Mouse (Mus musculus): ENCODE data around the gene Arpc3. TPM values are rescaled to one million over a fixed set of nuclear protein-coding genes. Genes with fewer than 3 reads are reported as not detected.
"Not testable (repeated sequence)": the region's sequence is repeated elsewhere in the genome, so short reads cannot be mapped to it uniquely, and the experiment has no call there.

Gene Arpc3
- polyA plus RNA-seq, 1 experiment from 2014 or later = 219 TPM

- not testable (repeated sequence) for H3K9ac ChIP-seq (replicated peaks; ENCODE audit: low read depth, low read length); H3K27me3 ChIP-seq (replicated peaks; ENCODE audit: control insufficient read depth, insufficient read depth, low read length); H3K4me2 ChIP-seq (ENCODE audit: low read length); H3K4me3 ChIP-seq (replicated peaks; ENCODE audit: low read length); H3K9me3 ChIP-seq (ENCODE audit: control insufficient read depth, low read length); H3K4me1 ChIP-seq (replicated peaks; ENCODE audit: control insufficient read depth, insufficient read depth, low read length); ATAC-seq; H3K27ac ChIP-seq (ENCODE audit: low read length)
- H3K36me3 ChIP-seq (ENCODE audit: control insufficient read depth, insufficient read depth) = peaks cover 45% of the 10 kb centered on the region
- 90% methylated on average over 9 of the region's 9 CpGs for WGBS
Measured at GRCm38 (mm10) chr5:122457054-122457453, 65.4 kb downstream of the Arpc3 start.

- Histone ChIP-seq H3K27ac (ENCODE audit: low read length) (no peak overlapping the region), H3K9me3 (ENCODE audit: control insufficient read depth, low read length) (no peaks in the 10 kb centered on the region), H3K4me1 (replicated peaks; ENCODE audit: control insufficient read depth, insufficient read depth, low read length) (no peaks in the 10 kb centered on the region), H3K4me2 (ENCODE audit: low read length) (no peak overlapping the region), H3K36me3 (ENCODE audit: control insufficient read depth, insufficient read depth) (peaks cover 51% of the 10 kb centered on the region), H3K4me3 (replicated peaks; ENCODE audit: low read length) (no peak overlapping the region), H3K9ac (replicated peaks; ENCODE audit: low read depth, low read length) (no peak overlapping the region), H3K27me3 (replicated peaks; ENCODE audit: control insufficient read depth, insufficient read depth, low read length) (no peaks in the 10 kb centered on the region)
- no peak for ATAC-seq
- 89% methylated on average over 4 of the region's 4 CpGs for WGBS
Measured at GRCm38 (mm10) chr5:122458066-122458465, 66.4 kb downstream of the Arpc3 start.

DNA sequence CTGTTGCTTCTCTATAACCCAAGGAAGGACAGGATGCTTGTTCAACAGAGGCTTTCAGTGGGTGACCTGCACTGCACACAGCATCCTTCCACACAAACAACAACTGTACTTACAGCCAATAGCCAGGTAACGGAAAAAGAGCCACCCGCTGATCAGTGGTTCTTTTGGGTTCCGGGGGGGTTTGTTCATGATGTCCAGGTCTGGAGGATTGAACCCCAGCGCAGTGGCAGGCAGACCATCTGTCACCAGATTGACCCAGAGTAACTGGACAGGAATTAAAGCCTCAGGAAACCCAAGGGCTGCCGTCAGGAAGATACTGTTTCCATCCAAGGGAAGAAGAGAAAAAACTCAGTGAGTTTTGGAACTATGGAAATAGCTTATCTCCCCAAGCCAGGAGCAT, 67.7 kb downstream of the Arpc3 start:
- no peak overlapping the region for H3K27ac ChIP-seq (ENCODE audit: low read length)
- 93% methylated on average over 5 of the region's 5 CpGs for WGBS
- no peak overlapping the region for H3K4me2 ChIP-seq (ENCODE audit: low read length)
- H3K9me3 ChIP-seq (ENCODE audit: control insufficient read depth, low read length) = no peaks in the 10 kb centered on the region
- H3K9ac ChIP-seq (replicated peaks; ENCODE audit: low read depth, low read length) = no peak overlapping the region
- H3K36me3 ChIP-seq (ENCODE audit: control insufficient read depth, insufficient read depth) = peaks cover 53% of the 10 kb centered on the region
- no peaks in the 10 kb centered on the region for H3K27me3 ChIP-seq (replicated peaks; ENCODE audit: control insufficient read depth, insufficient read depth, low read length)
- ATAC-seq = no peak
- H3K4me3 ChIP-seq (replicated peaks; ENCODE audit: low read length) = no peak overlapping the region
- H3K4me1 ChIP-seq (replicated peaks; ENCODE audit: control insufficient read depth, insufficient read depth, low read length) = no peaks in the 10 kb centered on the region

- Histone ChIP-seq H3K4me1 (replicated peaks; ENCODE audit: control insufficient read depth, insufficient read depth, low read length) (no peaks in the 10 kb centered on the region), H3K9ac (replicated peaks; ENCODE audit: low read depth, low read length) (no peak overlapping the region), H3K27me3 (replicated peaks; ENCODE audit: control insufficient read depth, insufficient read depth, low read length) (no peaks in the 10 kb centered on the region), H3K4me2 (ENCODE audit: low read length) (no peak overlapping the region), H3K27ac (ENCODE audit: low read length) (no peak overlapping the region), H3K4me3 (replicated peaks; ENCODE audit: low read length) (no peak overlapping the region), H3K36me3 (ENCODE audit: control insufficient read depth, insufficient read depth) (peaks cover 49% of the 10 kb centered on the region), H3K9me3 (ENCODE audit: control insufficient read depth, low read length) (no peaks in the 10 kb centered on the region)
- ATAC-seq = no peak
- WGBS = 84% methylated on average over 11 of the region's 11 CpGs
Measured at GRCm38 (mm10) chr5:122460656-122461055, 69.0 kb downstream of the Arpc3 start.

DNA sequence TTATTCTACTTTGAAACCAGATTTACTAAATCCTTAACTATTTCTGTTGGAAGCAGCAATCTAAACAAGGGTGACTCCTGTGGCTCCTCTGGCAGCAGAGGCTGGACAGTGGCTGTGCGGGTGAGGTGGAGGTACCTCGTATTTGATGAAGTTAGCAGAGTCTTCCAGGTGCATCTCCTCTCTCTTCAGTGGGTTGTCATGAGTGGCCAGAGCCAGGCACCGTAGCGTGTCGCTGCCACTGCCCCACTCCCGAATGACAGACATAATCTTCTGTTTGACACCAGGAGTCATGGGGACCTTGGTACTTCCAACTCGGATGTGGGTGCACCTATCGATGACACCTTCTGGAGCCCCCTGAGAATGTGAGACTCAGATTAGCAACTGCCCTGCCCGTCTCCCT, 69.8 kb downstream of the Arpc3 start:
- H3K27ac ChIP-seq (ENCODE audit: low read length) = no peak overlapping the region
- H3K27me3 ChIP-seq (replicated peaks; ENCODE audit: control insufficient read depth, insufficient read depth, low read length) = no peaks in the 10 kb centered on the region
- no peaks in the 10 kb centered on the region for H3K4me1 ChIP-seq (replicated peaks; ENCODE audit: control insufficient read depth, insufficient read depth, low read length)
- no peaks in the 10 kb centered on the region for H3K9me3 ChIP-seq (ENCODE audit: control insufficient read depth, low read length)
- H3K36me3 ChIP-seq (ENCODE audit: control insufficient read depth, insufficient read depth) = peaks cover 55% of the 10 kb centered on the region
- H3K9ac ChIP-seq (replicated peaks; ENCODE audit: low read depth, low read length) = no peak overlapping the region
- no peak overlapping the region for H3K4me2 ChIP-seq (ENCODE audit: low read length)
- no peak overlapping the region for H3K4me3 ChIP-seq (replicated peaks; ENCODE audit: low read length)
- no peak for ATAC-seq
- 92% methylated on average over 9 of the region's 9 CpGs for WGBS

Other genes with a start within 250 kb of the Arpc3 start
- 252 and 264 TPM in 2 replicates for gene Ppp1cc, start 233.6 kb upstream of the Arpc3 start, polyA plus RNA-seq (2015; fragmentation: Nextera tagmentation; extraction: Ambion mirVana)
- 1.2 and 1.7 TPM in 2 replicates for gene Hvcn1, start 185.1 kb upstream of the Arpc3 start, polyA plus RNA-seq (2015; fragmentation: Nextera tagmentation; extraction: Ambion mirVana)
- 3.6 and 4.8 TPM in 2 replicates for gene Tctn1, start 127.4 kb upstream of the Arpc3 start, polyA plus RNA-seq (2015; fragmentation: Nextera tagmentation; extraction: Ambion mirVana)
- 8.2 and 8.5 TPM in 2 replicates for gene Pptc7, start 107.5 kb upstream of the Arpc3 start, polyA plus RNA-seq (2015; fragmentation: Nextera tagmentation; extraction: Ambion mirVana)
- 19.2 and 19.7 TPM in 2 replicates for gene Rad9b, start 37.6 kb upstream of the Arpc3 start, polyA plus RNA-seq (2015; fragmentation: Nextera tagmentation; extraction: Ambion mirVana)
- 264 and 288 TPM in 2 replicates for gene Vps29, start 37.5 kb upstream of the Arpc3 start, polyA plus RNA-seq (2015; fragmentation: Nextera tagmentation; extraction: Ambion mirVana)
- 50.0 and 57.0 TPM in 2 replicates for gene Gpn3, start 20.0 kb upstream of the Arpc3 start, polyA plus RNA-seq (2015; fragmentation: Nextera tagmentation; extraction: Ambion mirVana)
- 122 and 124 TPM in 2 replicates for gene Fam216a, start 19.5 kb upstream of the Arpc3 start, polyA plus RNA-seq (2015; fragmentation: Nextera tagmentation; extraction: Ambion mirVana)
- gene Anapc7, start 29.8 kb downstream of the Arpc3 start, polyA plus RNA-seq (2015; fragmentation: Nextera tagmentation; extraction: Ambion mirVana) = 52.2 and 52.5 TPM in 2 replicates
- 39.6 and 42.8 TPM in 2 replicates for gene Atp2a2, start 110.3 kb downstream of the Arpc3 start, polyA plus RNA-seq (2015; fragmentation: Nextera tagmentation; extraction: Ambion mirVana)
- gene Ift81, start 222.6 kb downstream of the Arpc3 start, polyA plus RNA-seq (2015; fragmentation: Nextera tagmentation; extraction: Ambion mirVana) = 55.1 and 57.1 TPM in 2 replicates